Mouse (Mus musculus) cerebellum, adult 9-11 months (tissue): ENCODE results near the gene Cdca3.
"Not testable (repeated sequence)": the region's sequence is repeated elsewhere in the genome, so short reads cannot be mapped to it uniquely, and the experiment has no call there.

Experiments
- DNase-seq: peaks from one replicate; pipeline ENCODE4 v3.0.0; 2022

Gene Cdca3

GRCm38 (mm10) chr6:124828868-124829798 lies at the start of gene Cdca3, which contains the start of gene Usp5:
TSS of gene Cdca3 (plus strand) at chr6:124829547.
TSS of gene Usp5 (minus strand) at chr6:124829484.
- peak; percentile 100 for DNase-seq

GRCm38 (mm10) chr6:124779984-124780416 lies 49.3 kb upstream of the Cdca3 start:
- no peak for DNase-seq

- DNase-seq = no peak
These were observed 48.4 kb upstream of the Cdca3 start for GRCm38 (mm10) chr6:124780917-124781316.

GRCm38 (mm10) chr6:124782436-124782835 lies 46.9 kb upstream of the Cdca3 start:
- DNase-seq = no peak

GRCm38 (mm10) chr6:124786756-124787420 lies 42.5 kb upstream of the Cdca3 start:
- DNase-seq = peak; percentile 93

- peak; percentile 56 for DNase-seq
These were observed 41.6 kb upstream of the Cdca3 start for GRCm38 (mm10) chr6:124787722-124788121.

- DNase-seq = no peak
These were observed 39.8 kb upstream of the Cdca3 start for GRCm38 (mm10) chr6:124789519-124789918.

- no peak for DNase-seq
These were observed 39.2 kb upstream of the Cdca3 start for GRCm38 (mm10) chr6:124790121-124790520.

- DNase-seq = no peak
These were observed 37.4 kb upstream of the Cdca3 start for GRCm38 (mm10) chr6:124791911-124792310.

- no peak for DNase-seq
These were observed 33.6 kb upstream of the Cdca3 start for GRCm38 (mm10) chr6:124795781-124796180.

GRCm38 (mm10) chr6:124796200-124796599 lies 33.1 kb upstream of the Cdca3 start:
- no peak for DNase-seq

- not testable (repeated sequence) for DNase-seq
These were observed 26.9 kb upstream of the Cdca3 start for GRCm38 (mm10) chr6:124802400-124802799.

- DNase-seq = no peak
These were observed 26.3 kb upstream of the Cdca3 start for GRCm38 (mm10) chr6:124803061-124803460.

GRCm38 (mm10) chr6:124803691-124804090 lies 25.7 kb upstream of the Cdca3 start:
- not testable (repeated sequence) for DNase-seq

GRCm38 (mm10) chr6:124804341-124804740 lies 25.0 kb upstream of the Cdca3 start:
- no peak for DNase-seq

- peak; percentile 93 for DNase-seq
These were observed 23.7 kb upstream of the Cdca3 start for GRCm38 (mm10) chr6:124805341-124806321.

- peak; percentile 51 for DNase-seq
These were observed 22.8 kb upstream of the Cdca3 start for GRCm38 (mm10) chr6:124806446-124807140.

- DNase-seq = peak; percentile 27
These were observed 22.0 kb upstream of the Cdca3 start for GRCm38 (mm10) chr6:124807366-124807765.

GRCm38 (mm10) chr6:124807986-124808357 lies 21.4 kb upstream of the Cdca3 start:
- DNase-seq = peak; percentile 37

- DNase-seq = peak; percentile 73
These were observed 20.9 kb upstream of the Cdca3 start, which contains the start of gene Spsb2 for GRCm38 (mm10) chr6:124808358-124809012. TSS of gene Spsb2 (plus strand) at chr6:124808661.
